Mouse (Mus musculus): ENCODE measurements at regions not wholly inside any gene's neighbourhood (a gene's known extent, or its start where the extent isn't known, plus 50 kb on each side); places are given as distances from the start of the nearest gene placed in this dataset.

GRCm38 (mm10) chr7:130044581-130044980, 452.9 kb downstream of the Wdr11 start:
- TF ChIP-seq CTCF (conservative IDR thresholded peaks at IDR 0.05 in 1 of 2, IDR thresholded peaks at IDR 0.05 in 1 of 2; ENCODE audit: low read depth in 2 of 2, low read length in 2 of 2) (no peak), RCOR1 (conservative IDR thresholded peaks at IDR 0.05; ENCODE audit: low read depth, low read length) (no peak), BHLHE40 (IDR thresholded peaks at IDR 0.05; ENCODE audit: low read depth, low read length) (no peak), TCF12 (IDR thresholded peaks at IDR 0.05; ENCODE audit: low read depth, low read length) (no peak), HCFC1 (IDR thresholded peaks at IDR 0.05; ENCODE audit: low read depth, low read length) (no peak), ELF1 (IDR thresholded peaks at IDR 0.05; ENCODE audit: low read depth, low read length) (no peak), ETS1 (conservative IDR thresholded peaks at IDR 0.05; ENCODE audit: low read depth, low read length) (no peak), ZNF384 (IDR thresholded peaks at IDR 0.05; ENCODE audit: low read depth, low read length) (no peak), ZC3H11A (IDR thresholded peaks at IDR 0.05; ENCODE audit: low read depth, low read length) (no peak), POLR2A (IDR thresholded peaks at IDR 0.05; ENCODE audit: low read depth, low read length) (no peak)

All from CH12.LX (cell line).